Mouse (Mus musculus) 3T3-L1 (cell line): ENCODE measurements at regions not wholly inside any gene's neighbourhood (a gene's known extent, or its start where the extent isn't known, plus 50 kb on each side); places are given as distances from the start of the nearest gene placed in this dataset.

Experiments
- DNase-seq: peaks from one replicate; pipeline ENCODE4 v3.0.0-alpha.2; 2015; ENCODE audit warnings: low read depth, low spot score

DNA sequence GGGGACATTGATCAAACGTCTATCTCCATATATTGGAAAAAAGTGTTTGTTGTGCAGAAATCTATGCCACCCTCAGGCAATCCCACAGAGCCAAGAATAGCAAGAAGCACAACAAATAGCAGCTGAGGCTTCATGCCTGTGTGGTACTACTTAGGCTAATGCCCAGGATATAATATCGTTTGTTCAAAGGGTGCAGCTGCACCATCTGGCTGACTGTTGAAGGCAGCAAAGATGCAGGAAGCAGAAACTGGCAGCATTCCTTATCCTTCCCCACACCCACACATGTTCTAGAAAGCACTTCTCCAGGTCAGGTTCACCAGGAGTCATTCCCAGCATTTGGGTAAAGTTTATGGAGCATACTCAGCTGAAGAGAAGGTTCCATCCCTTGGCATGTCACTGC is 158.1 kb upstream of the Ccn2 start:
- DNase-seq: peak; percentile 9

DNA sequence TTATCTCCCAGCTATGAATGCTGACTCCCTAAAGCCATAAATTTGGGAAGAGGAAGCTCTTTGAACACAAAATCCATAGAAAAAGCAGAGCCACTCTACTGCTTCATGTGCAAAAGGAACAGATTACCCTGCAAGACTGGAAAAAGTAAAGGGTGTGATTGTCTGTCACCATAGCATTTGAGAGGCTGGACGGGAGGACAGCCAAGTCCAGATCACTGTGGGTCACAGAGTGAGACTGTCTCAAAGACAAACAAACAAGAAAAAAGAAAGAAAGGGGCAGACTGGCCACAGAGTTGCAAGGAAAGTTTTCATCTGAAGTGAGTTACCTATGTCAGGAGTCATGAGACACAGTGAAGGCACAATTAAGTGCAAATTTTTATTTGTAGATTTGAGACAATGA is 150.7 kb upstream of the Ccn2 start:
- DNase-seq: no peak

DNA sequence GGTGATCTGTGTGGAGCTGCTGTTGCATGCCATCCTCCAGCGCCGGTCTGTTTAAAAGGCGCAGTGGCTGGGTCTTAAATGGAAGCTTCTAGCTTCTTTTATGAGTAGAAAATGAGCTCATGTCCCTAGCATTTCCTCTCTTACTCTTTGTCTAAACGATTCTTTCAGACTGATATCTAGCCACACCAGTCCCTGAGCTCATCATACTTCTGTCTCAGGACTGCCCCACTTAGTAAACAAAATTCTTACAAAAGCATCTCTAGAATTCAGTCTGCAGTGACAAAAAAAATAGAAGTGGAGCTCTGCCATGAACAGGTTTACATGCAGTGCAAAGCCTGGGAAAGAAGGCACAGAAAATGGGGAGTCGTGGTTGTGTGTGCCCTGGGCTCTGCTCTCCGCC is 150.2 kb upstream of the Ccn2 start:
- DNase-seq: no peak

DNA sequence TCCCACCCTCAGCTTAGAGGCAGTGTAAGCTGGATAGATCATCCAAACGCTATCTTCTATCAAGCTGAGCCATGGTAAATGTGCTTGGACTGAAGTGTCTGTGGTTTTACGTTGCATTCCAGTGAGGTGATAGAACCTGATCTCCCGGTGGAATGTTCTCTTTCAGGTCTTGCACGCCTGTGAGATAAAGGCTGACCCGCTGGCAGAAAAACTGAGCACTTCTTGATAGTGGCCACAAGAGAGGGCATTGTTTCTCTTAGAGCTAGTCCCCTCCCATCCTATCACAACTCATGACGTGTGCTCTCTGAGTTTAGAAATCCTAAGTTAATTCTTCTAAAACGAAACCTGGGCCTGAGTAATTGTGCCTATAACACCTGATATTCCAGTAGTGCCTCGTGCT is 149.1 kb upstream of the Ccn2 start:
- DNase-seq: no peak

DNA sequence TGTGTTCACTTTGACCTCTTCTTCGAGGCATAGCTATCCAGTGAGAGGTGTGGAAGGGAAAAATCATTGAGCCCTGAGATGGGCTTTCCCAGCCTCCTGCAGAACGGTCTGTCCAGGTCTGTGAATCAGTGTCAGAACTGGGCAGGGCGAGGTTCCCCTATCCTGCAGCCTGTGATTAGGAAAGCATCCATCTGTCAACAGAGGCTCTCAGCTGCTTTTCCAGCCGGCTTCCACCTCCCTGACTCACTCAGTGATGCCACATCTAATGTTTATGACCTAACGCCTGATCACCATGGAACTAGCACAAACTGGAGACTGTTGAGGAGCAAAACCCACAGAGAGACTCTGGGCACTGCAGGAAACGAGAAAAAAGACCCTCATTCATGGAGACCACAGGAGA is 148.1 kb upstream of the Ccn2 start:
- DNase-seq: peak; percentile 55

DNA sequence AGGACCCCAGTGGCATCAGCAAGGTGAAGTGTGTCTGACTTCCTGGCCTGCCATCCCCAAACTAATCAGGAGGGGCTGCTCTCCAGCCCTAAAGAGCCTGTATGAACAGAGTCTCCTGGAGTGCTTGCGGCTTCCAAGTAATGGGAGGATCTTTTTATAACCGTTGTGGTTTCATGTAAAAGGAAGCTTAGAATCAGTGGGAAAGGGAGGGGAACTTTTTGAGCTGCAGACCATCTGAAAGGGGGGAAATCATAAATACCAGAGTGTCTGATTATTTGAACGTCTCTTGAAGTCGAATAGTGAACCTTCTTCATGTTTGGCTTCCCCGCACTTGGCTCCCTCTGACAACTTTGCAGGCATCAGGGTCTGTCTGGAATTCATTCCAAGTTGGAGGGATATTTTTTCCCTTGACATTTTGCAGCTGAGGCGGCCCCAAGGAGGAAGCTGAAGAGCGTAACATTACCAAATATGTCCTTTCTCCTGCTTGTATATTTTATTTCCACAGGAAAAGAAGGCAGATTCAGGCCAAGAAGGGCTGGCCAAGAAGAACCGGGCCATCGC is 147.2 kb upstream of the Ccn2 start:
- no peak for DNase-seq

DNA sequence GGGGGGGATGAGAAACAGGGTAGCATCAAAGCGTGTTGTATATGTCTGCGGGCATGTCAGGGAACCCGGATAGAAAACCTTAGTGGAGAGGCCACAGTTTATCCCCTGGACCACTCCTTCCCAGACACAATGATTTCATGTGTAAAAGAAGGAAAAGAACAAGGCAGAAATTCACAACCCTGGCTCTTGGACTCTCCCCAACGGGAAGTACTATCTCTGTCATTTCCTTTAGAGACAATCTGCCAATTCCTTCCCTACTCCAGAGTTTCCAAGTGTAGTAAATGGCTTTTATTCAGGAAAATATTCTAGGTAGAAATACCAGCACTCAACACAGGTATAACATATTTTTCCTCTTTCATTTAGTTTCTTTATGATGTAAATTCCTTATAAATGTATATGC is 141.7 kb upstream of the Ccn2 start:
- DNase-seq: no peak

DNA sequence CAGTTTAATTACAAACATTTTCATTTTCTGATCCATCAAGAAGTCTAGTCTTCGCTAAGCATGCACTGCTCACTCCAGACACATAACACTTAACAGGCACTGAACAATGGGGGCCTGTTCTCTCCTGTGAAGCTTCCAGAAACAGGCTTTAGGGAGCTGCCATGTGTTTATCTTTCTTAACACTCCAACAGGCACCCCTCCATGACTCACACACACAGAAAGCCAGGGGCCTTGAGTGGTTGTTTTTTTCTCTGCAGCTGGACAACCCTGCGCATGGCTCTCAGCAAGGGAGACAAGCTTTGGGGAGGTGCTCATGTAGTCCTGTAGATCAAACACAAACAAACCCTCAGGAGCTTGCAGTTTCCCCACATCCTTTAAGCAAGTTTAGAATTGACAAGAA is 136.6 kb upstream of the Ccn2 start:
- peak; percentile 71 for DNase-seq

DNA sequence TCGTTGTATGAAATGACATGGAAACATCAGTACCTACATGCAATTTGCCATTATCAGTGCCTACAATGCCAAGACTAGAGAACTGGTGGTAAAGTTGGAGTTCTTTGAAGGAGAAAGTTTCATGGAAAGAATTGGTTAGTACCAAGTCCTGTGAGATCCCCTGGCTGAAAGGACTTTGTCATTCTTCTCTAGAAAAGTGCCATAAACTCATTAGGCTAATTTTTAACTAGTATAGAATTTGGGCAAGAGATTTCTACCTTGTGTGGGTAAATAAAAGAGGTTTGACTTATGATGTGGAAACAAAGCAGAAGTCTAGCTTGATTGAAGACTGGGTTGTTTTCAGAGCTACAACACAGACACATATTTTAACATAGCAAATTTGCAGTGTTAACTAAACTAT is 131.4 kb upstream of the Ccn2 start:
- DNase-seq: no peak

DNA sequence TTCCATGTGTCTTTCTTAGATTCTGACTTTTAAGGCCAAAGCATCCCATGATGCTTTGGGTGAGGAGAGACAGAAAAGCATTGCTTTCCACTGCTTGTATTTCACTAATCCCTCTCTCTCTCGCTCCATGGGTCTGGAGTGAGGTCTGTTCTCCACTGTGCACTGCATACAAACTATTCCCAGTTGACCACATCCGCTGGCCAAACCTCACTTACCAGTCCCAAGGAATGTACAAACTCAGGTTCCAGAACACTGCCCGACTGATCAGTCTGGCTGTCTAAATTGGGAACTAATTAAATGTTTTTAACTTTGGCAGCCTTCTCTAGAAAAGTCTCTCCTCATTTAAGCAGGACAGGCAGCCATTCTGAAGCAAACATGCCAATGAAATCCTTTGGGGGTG is 130.9 kb upstream of the Ccn2 start:
- no peak for DNase-seq

DNA sequence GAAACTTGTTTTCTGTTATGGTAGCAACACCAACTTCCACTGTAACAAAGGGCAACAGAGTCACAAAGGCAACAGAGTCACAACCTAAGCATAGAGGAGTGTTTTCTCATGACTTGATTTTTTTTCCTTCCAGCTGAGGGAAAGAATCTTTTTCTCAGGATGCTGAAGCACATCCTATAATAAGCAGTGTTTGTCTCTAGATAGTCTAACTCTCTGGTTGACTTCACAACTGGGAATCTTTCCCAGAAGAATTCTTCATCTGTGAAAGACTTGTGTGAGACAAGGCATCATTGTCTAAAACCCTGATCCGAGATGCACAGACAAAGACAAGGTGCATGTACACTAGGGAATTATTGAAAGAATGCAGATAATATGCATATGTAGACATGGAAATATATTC is 125.5 kb upstream of the Ccn2 start:
- no peak for DNase-seq

DNA sequence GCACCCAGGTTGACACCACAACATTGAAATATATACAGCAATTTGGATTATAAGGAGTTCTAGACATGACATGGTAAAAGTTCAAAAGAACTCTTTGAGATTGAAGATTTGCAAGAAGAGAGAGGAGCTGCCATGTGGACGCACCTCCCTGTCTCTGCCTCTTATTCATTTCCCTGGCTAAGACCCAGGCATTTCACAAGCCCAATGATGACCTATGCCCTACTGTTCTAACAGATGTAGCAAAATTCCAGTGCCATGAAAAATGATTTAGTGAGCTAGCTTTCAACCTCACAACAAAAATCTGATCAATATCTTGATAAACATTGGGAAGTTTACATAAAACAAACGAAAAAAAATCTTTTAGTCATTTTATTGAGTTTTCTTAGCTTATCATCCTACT is 123.7 kb upstream of the Ccn2 start:
- DNase-seq: peak; percentile 44

DNA sequence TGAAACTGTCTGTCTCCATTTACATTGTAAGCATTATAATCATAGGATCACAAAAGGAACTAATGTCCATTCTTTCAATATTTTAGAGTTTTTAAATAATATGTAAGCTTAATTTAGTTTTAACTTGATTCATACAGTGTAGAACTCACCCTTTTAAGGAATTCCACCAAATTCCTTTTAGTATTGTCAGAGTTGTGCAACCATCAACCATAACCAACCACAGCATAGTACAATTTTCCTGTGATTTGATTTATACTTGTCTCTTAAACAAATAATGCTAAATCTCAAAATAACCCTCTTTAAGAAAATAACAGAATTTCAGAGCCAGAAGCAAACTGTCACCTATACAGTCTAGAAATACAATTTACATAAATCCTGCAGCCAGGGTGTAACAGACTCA is 119.0 kb upstream of the Ccn2 start:
- peak; percentile 71 for DNase-seq

DNA sequence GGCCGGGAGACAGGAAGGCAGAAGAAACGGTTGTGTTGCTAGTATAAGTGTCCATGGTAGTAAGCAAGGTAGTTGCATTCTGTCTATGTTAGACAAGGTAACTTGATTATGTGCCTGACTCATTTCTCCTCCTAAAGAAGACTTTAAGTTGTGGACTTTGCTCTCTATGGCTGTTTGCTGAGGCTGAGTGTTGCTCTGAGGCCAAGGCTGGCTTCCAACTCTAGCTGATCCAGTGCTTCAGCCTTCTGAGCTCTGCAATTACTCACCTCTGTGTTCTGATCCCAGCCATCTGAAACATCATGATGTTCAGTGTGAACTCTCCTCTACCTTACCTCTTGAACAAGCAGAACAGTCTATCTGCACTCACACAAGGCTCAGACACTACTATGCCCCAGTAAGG is 116.7 kb upstream of the Ccn2 start:
- no peak for DNase-seq

DNA sequence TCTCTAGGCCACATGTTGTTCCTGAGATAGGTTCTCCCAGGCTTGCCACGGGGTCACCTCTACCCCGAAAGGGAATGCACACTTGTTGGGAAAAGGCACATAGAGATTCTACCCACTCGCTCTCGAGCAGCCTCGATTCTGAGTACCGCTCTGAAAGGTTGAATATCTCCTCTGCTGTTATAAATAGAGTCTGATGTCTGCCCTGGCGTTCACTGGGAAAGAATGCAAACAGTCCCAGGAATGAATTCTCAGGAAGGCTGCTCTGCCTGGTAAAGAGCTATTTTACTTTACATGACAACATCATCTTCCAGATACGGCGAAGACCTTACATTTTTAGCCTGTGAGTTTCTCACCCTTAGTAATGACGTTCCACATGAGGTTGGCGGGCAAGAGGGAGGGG is 116.1 kb upstream of the Ccn2 start:
- no peak for DNase-seq

DNA sequence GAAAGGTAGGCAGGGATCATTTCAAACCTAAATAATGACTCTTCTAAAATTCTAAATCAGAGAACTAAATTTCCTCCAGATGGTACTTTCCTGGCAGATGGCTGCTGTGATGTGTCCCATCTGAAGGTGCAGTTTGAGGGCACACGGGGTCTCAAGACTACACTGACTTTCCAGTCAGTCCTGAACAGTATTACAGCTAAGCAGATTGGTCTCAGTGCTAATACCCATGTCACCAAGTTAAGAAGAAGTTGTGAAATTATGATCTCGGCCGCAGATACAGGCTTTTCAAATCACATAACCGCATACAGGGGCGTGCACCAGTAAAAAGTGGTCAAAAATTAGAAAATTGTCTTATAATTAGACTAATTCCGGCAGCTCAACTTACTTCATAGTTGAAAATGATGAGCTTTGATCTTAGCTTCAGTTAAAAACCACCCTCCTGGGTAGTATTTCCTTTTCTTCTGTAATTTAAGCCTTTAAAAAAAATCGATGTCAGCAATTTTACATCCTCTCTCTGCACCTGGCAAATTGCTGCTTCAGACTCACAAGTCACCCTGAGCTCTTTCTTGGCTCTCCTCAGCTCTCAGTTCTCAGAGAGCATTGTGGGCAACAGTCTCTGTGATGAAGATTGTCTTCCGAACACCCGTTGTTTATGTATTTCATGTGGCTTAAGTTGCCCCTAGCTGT is 113.2 kb upstream of the Ccn2 start:
- no peak for DNase-seq

DNA sequence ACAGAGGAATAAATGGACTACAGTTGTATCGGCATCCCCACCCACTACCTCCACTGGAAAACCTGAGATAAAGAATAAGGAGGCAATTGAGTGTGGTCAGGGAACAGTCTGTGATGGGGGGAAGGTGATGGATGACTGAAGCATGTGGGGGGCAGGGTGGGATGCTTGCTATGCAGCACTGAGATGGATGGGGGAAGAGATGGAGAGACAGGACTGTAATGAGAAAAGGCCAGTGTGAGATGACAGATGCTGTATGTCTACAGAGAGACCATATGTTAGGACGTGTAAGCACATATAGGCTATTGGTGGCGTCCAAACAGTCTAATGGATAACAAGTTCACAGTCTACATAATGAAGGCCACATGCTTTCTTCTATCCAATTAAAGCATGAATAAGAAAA is 112.2 kb upstream of the Ccn2 start:
- no peak for DNase-seq

DNA sequence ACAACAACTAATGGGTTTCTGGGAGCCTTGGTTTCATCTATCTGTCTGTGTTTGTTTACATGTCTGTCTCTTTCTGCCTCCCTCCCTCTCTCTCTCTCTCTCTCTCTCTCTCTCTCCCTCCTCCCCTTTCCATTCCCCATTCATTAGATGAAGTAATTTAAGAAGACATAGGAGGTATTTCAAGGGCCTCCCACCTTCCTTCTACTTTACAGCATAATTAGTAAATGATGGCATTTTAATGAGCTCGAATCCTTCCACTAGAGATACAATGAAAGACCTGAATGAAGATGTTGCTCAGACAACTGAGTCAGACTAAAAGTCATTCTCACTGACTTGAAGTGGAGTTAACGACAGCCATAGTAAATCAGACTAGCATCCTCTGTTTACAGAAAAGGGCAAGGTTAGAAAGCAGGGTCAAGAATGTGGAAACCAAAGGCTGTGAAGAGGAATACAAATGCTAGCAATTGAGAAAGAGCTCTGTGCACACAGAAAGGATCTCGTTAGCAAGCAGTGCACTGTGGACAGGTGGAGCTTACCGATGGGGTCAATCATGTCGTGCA is 111.1 kb upstream of the Ccn2 start:
- no peak for DNase-seq

DNA sequence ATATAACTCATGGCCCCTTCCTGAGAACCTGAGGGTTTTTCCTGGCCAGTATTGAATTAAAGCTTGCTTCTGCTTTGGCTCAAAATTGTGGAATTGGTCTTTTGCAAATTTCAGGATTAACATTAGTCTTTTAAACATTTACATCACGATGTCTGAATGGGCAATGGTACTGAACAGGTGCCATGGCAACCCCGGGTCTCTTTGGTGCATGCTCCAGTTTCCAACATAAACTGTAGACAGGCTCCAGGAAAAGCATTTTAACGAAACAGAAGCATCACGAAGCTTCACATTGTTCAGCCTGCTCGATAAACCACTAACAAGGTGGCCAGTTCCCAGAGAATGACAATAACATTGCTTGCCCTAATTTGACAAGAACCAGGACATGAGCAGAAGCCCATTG is 109.8 kb upstream of the Ccn2 start:
- DNase-seq: no peak

DNA sequence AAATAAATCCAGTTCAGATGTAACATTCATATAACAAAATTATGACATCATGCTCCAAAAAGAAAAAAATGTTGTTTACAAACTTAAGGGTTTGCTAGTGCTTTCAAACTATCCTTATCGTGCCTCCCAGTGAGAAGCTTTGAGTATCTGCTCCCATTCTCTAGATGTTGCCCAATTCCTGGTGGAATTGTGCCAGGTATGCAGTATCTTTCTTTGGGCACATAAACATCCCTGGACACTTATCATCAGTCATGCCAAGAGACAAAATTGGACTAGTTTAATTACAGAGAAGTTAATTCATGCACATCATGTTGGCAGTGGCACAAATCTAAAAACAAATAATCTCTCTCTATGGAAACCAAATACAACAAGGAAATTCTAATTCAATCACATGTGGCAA is 109.0 kb upstream of the Ccn2 start:
- DNase-seq: no peak

DNA sequence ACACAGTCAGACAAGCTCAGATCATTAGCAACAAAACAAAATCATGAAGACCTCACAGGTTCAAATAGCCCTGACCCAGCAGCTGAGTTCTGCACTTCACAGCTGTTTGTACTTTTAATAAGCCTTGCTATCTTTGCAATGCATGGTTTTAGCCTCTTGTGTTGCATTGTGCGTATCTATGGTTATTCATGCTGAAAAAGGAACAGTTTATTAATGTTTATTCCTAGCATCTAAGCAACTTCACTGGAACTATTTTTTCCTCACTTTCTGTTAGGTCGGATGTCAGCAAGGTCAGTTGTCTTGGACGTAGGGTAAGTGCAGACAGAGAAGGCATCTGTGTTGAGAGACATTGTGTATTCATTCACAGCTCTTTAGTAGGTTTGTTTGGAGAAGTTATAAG is 107.3 kb upstream of the Ccn2 start:
- no peak for DNase-seq

DNA sequence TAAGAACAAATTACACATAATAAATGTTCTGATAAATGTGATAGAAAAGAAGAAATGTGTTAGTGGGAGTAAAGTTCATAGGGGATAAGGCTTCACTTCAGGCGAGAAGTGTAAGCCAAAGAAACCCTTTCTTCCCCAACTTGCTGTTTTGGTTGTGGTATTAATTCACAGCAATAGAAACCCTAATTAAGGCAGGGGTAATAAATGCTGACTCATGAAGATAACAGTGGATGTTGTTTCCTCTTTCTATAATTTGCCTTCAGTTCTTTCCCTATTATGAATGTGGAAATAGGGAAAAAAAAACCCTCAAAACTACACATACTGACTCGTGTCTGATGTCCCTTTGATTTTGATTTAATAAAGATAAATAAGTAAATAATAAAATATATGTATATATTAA is 104.8 kb upstream of the Ccn2 start:
- no peak for DNase-seq

DNA sequence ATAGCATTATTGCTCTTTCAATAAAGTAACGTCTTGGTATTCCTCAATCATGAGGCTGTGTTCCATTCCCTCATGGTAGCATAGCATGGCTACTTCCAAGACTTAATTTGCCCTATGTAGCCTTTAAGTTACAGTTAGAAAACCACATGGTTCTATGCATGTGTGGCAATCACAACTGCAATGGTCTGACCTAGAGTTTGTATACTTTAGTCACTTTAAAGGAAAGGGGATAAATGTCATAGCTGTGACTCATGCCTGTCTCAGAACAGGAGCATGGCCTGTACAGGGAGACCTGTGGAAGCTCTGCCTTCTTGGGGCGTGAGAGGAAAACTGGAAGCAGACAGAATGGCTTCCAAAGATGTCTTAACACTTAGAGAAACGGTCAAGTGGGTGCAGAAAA is 103.4 kb upstream of the Ccn2 start:
- peak; percentile 44 for DNase-seq

DNA sequence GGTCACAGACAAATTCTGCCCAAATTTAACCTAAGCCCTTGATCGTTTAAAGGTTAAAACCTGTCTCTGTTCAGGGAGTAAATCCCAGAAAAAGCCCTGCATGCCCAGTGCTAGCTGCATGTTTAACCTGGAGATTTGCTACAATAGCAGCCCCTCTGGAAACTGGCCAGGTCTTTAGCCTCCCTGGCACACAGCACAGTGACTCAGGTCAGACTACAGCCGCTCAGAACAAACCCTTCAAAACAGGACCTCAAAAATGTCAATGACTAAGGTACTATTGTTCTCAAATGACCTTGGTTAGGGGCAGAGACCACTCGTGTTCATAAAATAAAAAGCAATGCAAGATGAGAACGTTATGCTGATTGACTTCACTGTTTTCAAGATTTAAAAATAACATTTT is 101.8 kb upstream of the Ccn2 start:
- DNase-seq: peak; percentile 92
